Mouse (Mus musculus) Patski (cell line): Measurements from ENCODE around the gene Eloa. TPM values are rescaled to one million over a fixed set of nuclear protein-coding genes. Genes with fewer than 3 reads are reported as not detected.

Experiments
- ATAC-seq: fragments of 100-300 bp; one replicate; pipeline ENCODE4 v1.8.0; 2021
- CTCF ChIA-PET: fragments of 350-600 bp; sonication (Branson Sonifier 250); formaldehyde crosslinking; loops from one replicate; lab custom pipeline; 2022; ENCODE audit warnings: inconsistent platforms; lab: Charles Lee
- POLR2A ChIA-PET: fragments of 350-600 bp; sonication (Branson Sonifier 250); formaldehyde crosslinking; loops from one replicate; lab custom pipeline; 2022; ENCODE audit warnings: antibody characterized with exemption, inconsistent platforms; lab: Charles Lee
- DNase-seq: peaks from one replicate; pipeline ENCODE4 v3.0.0-alpha.2; 2011; ENCODE audit warnings: low read depth, low spot score
- H3K27me3 ChIP-seq: fragments of 371-371 bp; one replicate; pipeline ENCODE4 v1.5.1; 2021
- CTCF ChIP-seq: fragments of 100-300 bp; IDR thresholded peaks from one replicate; pipeline ENCODE4 v1.5.1; 2021
- in situ Hi-C: fragments of 300-500 bp; cut with MboI; formaldehyde crosslinking; loops from 3 replicates; pipeline ENCODE4 v1.11.1; 2018; ENCODE audit warnings: low pct_unique_long_range_greater_than_20kb, mixed read lengths
- polyA plus RNA-seq: library from polyadenylated mRNA; unstranded; gene quantifications from one replicate; pipeline ENCODE4 v1.2.3, GENCODE M21; 2021

Eloa gene
- polyA plus RNA-seq, 1 experiment from 2014 or later = 22.6 TPM

GRCm38 (mm10) chr4:136033231-136033630 lies 11.7 kb upstream of the Eloa start:
- in situ Hi-C loops = no loop called here
- POLR2A ChIA-PET = no interaction called here
- no peak for DNase-seq
- TF ChIP-seq CTCF = no peak
- ATAC-seq = no peak
- CTCF ChIA-PET = interaction anchor here (1.7 kb wide), 1 partner anchor 15 kb away, joined by 4 read pairs; no protein-coding TSS in a partner anchor
- no peaks in the 10 kb centered on the region for H3K27me3 ChIP-seq

GRCm38 (mm10) chr4:136030968-136031909 lies 9.7 kb upstream of the Eloa start:
- in situ Hi-C loops = no loop called here
- POLR2A ChIA-PET = interaction anchor here (0.6 kb wide), 1 partner anchor 1933 kb away, joined by 5 read pairs; no protein-coding TSS in a partner anchor
- ATAC-seq (no peak), DNase-seq (no peak)
- no peaks in the 10 kb centered on the region for H3K27me3 ChIP-seq
- TF ChIP-seq CTCF = no peak
- CTCF ChIA-PET = no interaction called here

GRCm38 (mm10) chr4:136028689-136029088 lies 7.1 kb upstream of the Eloa start:
- in situ Hi-C loops = no loop called here
- POLR2A ChIA-PET = no interaction called here
- no peaks in the 10 kb centered on the region for H3K27me3 ChIP-seq
- TF ChIP-seq CTCF = no peak
- CTCF ChIA-PET = interaction anchor here (1.6 kb wide), 1 partner anchor 14 kb away, joined by 4 read pairs; no protein-coding TSS in a partner anchor
- ATAC-seq (no peak), DNase-seq (no peak)

- no peak for DNase-seq
- H3K27me3 ChIP-seq = no peaks in the 10 kb centered on the region
- ChIA-PET POLR2A (no interaction called here), CTCF (interaction anchor here (1.6 kb wide), 1 partner anchor 14 kb away, joined by 4 read pairs; no protein-coding TSS in a partner anchor)
- TF ChIP-seq CTCF = no peak
- in situ Hi-C loops = no loop called here
- ATAC-seq = no peak
Measured at GRCm38 (mm10) chr4:136028132-136028564, 6.6 kb upstream of the Eloa start.

- ATAC-seq (no peak), DNase-seq (no peak)
- ChIA-PET CTCF (no interaction called here), POLR2A (no interaction called here)
- no peak for TF ChIP-seq CTCF
- no peaks in the 10 kb centered on the region for H3K27me3 ChIP-seq
- in situ Hi-C loops = no loop called here
Measured at GRCm38 (mm10) chr4:136027416-136028131, 6.0 kb upstream of the Eloa start.

- ATAC-seq (no peak), DNase-seq (no peak)
- TF ChIP-seq CTCF = no peak
- H3K27me3 ChIP-seq = no peaks in the 10 kb centered on the region
- in situ Hi-C loops = no loop called here
- ChIA-PET CTCF (no interaction called here), POLR2A (no interaction called here)
Measured at GRCm38 (mm10) chr4:136025350-136025749, 3.8 kb upstream of the Eloa start.

- ChIA-PET POLR2A (no interaction called here), CTCF (no interaction called here)
- DNase-seq = no peak
- in situ Hi-C loops = no loop called here
- ATAC-seq = no peak
- TF ChIP-seq CTCF = no peak
- no peaks in the 10 kb centered on the region for H3K27me3 ChIP-seq
Measured at GRCm38 (mm10) chr4:136022924-136023323, 1.4 kb upstream of the Eloa start.

GRCm38 (mm10) chr4:136020743-136021548 lies 617 bp downstream of the Eloa start:
- CTCF ChIA-PET = no interaction called here
- peak; percentile 8 for ATAC-seq
- no peak for TF ChIP-seq CTCF
- no peaks in the 10 kb centered on the region for H3K27me3 ChIP-seq
- no peak for DNase-seq
- POLR2A ChIA-PET = interaction anchor here (0.6 to 1.3 kb wide), 2 partner anchors 14 to 22 kb away, joined by 3 read pairs; no protein-coding TSS in a partner anchor
- in situ Hi-C loops = no loop called here

GRCm38 (mm10) chr4:136016059-136016602 lies 5.4 kb downstream of the Eloa start:
- TF ChIP-seq CTCF = no peak
- DNase-seq (no peak), ATAC-seq (no peak)
- in situ Hi-C loops = no loop called here
- POLR2A ChIA-PET = interaction anchor here (0.6 kb wide), 1 partner anchor 20 kb away, joined by 3 read pairs; no protein-coding TSS in a partner anchor
- no peaks in the 10 kb centered on the region for H3K27me3 ChIP-seq
- CTCF ChIA-PET = interaction anchor here (1.4 kb wide), 1 partner anchor 10 kb away, joined by 3 read pairs; no protein-coding TSS in a partner anchor

GRCm38 (mm10) chr4:136010586-136010985 lies 11.0 kb downstream of the Eloa start:
- ChIA-PET CTCF (no interaction called here), POLR2A (no interaction called here)
- TF ChIP-seq CTCF = no peak
- DNase-seq (no peak), ATAC-seq (no peak)
- no peaks in the 10 kb centered on the region for H3K27me3 ChIP-seq
- in situ Hi-C loops = no loop called here
